Mouse (Mus musculus) WW6 (cell line): ENCODE measurements around the gene Dnajb1.

ENCODE experiments used
- DNase-seq: peaks from one replicate; pipeline ENCODE4 v3.0.0-alpha.2; 2013; ENCODE audit warnings: low read depth, low spot score

The Dnajb1 gene

DNA sequence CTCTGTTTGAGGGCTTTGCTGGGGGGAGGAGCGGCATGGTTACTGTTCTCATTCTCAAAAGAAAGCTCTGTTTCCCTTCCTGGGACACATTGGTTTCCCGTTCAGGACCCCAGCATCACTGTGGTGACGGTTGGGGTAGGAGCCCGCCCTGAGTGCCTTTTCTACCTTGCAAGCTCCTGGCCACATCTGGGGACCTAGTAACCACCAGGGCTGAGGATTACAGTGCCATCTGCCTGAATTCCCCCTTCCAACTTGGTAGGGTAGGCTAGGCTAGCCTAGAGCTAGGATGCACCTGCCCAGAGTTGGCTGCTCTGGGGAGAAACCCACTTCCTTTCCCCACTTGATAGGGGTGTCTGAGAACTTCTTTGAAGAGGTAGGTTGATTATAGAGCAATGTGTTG is 3.9 kb downstream of the Dnajb1 start:
- DNase-seq: no peak

DNA sequence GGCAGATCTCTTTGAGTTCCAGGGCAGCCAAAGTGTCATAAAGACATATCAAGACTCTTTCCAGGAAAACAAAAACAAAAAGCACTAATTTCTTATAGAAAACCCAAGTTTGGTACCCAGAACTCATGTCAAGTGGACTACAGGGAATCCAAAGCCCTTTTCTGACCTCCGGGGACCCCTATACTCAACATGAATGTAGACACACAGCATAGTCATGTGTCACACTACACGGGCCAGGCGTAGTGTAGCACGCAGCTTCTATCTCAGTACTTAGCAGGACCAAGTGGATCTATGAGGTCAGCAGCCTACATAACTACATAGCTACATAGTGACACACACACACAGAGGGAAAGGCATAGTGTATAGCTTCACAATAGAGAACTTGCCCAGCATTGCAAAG is 5.7 kb downstream of the Dnajb1 start:
- no peak for DNase-seq

DNA sequence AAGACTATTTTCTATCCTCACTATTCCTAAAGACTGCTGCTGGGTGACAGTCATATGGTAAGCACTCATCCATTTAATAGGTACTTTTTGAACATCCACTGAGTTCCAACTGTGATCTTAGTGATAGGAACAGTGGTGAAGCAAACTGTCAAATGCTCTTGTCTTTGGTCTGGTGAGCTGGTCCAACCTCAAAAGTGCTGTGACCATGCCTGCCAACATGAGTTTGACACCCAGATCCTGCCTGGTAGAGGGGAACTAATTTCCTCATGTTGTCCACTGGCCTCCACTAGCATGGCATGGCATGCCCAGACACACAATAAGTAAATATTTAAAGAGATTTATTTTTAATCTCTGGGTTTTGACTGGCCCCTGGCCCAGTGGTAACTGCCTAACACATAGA is 8.6 kb downstream of the Dnajb1 start:
- DNase-seq: no peak

DNA sequence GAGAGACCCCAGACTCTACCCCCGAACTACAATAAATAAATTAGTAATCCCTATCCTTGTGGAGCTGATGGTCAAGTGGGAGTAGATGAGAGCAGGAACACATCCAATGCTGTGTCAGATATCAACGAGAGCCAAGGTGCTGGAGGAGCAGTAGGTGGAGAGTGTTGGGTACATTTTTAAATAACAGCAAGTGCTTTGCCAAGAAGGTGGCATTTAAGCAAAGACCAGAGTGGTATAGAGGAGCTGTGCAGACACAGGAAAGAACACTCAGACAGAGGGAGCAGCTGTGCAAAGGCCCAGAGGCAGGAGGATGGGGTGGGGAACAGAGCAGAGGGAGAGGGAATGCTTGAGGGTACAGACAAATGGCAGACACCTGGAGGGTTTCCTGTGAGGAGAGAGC is 9.1 kb downstream of the Dnajb1 start:
- DNase-seq: no peak

DNA sequence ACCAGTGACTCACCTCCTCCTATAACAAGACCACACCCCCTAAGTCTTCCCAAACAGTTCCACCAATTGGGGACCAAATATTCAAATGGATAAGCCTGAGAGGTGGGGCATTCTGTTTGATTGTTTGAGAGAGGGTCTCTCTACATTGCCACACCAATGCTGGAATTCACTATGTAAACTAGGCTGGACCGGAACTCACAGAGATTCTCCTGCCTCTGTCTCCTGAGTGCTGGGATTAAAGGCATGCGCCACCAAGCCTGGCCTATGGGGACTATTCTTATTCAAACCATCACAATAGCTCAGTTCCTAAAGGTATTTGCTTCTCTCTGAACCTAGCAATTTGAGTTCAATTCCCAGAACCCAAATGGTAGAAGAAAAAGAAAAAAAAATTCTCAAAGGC is 10.6 kb downstream of the Dnajb1 start:
- no peak for DNase-seq

DNA sequence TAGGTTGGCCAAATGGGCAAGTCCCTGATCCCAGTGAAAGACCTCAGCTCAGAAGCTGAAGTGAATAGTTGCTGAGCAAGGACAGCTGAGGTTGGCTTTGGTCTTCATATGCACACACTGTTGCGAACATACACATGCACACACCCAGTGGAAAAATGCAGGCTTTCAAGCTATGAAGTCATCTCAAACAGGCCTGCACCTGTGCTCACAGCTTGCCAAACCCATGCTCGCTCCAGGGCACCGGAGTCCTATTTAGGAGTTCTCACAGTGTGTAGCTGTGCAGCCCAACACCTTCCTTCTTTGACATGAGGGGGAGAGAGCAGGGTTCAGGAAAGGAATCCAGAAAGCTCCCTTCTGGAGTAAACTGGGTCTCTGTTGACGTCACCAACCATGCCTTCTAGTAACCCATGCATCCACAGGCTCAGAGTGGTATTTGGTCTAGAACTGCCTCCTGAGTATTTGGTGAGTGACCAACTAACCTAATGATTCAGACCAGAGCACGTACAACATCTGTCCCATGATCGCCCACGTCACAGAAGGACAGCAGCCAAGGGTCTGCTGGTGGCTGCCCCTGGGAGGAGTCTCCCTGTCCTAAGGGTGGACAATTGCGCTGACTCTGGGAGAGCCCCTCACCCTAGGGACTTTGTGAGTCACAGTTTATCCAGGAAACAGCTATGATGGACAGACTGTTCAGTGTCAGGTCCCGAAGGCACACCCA is 11.7 kb downstream of the Dnajb1 start:
- DNase-seq: no peak

DNA sequence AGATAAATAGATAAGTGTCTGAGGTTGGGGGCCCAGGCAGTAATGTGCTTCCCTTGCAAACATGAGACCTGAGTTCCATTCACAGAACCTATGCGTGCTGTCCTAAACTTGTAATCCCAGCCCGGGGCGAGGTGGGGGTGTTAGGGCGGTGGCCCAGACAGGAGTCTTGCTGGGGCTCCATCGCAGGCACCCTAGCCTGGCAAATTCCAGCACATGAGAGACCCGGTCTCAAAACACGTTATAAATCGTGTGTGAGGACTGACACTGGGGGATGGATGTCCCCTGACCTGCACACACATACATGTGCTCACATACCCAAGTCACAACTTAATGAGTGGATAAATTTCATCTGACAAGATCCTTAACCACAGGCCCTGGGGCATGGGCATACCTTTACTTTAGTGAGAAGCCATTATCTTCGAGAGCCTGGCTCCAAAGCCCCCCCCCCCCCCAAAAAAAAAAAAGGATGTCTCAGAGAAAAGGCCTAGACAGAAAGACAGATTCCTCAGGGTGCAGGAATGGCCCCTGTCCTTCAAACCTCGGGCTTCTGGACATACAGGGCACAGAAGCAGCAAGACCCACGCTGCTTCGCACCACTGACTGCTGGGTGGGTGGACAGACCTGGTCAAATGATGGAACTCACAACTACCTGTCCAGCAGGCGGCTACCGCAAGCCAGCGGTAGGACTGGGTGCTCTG is 13.8 kb downstream of the Dnajb1 start:
- DNase-seq: no peak

DNA sequence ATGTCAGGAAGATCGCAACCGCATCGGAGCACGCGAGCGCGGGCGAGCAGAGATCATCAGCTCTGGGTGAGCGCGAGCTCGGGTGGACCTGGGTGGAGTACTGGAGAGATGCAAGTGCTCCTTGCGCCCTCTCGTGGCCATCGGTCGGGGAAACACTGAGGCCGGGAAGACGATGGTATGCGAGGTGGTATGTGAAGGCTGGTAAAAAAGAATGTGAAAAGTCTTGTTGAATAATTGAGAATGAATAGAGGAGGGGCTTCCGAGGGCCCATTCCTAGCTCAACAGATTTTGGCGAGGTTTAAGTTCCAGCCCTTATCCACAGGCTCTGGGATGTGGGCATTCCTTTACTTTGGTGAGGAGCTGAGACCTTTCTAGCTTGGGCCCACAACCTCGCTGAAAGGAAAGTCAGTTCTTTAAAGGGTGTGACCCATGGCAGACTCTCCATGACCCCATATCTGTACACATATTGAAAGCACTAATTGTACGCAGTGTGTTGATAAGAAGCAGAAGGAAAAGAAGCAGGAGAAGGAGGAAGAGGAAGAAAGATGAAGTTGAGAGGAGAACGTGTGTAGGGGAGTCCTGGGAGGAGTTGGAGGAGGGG is 14.5 kb downstream of the Dnajb1 start:
- peak; percentile 71 for DNase-seq

DNA sequence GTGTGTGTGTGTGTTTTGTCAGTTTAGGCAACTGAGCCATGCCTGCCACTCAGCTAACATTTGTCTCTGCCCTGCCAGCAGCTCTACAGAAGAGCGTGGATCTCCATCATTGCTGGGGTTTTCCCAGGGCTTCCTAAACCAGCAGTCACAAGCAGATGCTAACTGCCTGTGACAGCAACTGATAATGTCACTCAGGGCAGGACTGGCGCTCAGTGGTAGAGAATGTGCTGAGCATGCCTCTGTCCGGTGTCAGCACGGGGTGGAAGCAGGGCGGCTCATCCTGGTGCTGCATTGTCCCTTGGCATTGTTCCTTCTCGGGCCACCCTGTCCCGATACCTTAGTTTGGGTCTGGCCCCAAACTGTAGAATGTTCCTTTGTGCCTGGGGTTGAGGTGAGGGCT is 15.6 kb downstream of the Dnajb1 start:
- no peak for DNase-seq

DNA sequence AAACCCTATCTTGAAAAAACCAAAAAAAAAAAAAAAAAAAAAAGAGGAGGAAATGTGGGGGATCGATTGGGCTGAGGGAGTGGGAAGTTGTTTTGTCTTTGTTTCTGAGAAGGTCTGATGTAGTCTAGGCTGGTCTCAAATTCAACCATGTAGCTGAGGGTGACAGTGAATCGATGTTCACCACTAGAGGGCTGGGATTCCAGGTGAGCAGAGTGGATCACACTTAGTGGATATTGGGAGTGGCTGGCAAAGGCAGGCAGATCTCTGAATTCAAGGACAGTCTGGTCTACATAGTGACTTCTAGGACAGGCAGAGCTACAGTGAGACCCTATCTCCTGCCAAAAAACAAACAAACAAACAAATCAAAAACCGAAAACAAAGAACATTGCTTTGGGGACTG is 16.7 kb downstream of the Dnajb1 start:
- DNase-seq: no peak

DNA sequence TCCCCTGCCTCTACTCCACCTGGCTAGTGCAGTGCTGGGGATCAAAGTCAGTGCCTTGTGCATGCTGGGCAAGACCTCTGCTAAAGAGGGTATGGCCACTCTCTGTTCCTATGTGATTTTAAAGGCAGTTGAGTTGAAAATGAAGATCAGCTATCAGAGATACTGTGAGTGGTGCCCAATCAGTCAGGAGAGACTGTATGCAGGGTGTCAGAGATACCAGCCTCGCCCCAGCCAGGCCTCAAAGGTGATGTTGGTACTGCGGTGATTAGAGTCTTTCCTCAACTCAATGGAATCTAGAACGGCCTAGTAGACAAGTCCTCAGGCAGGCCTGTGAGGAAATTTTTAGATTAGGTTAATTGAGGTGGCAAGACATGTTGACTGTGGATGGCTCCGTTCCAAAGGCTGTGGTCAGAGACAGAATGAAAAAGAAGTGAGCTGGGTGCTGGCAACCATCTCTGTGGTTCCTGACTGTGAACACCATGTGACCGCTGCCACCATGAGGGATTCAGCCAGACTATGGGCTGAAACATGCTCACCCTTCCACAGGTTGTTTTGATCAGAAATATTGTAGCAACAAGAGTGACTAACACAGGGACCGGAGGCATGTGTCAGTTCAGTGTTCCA is 17.8 kb downstream of the Dnajb1 start:
- no peak for DNase-seq

DNA sequence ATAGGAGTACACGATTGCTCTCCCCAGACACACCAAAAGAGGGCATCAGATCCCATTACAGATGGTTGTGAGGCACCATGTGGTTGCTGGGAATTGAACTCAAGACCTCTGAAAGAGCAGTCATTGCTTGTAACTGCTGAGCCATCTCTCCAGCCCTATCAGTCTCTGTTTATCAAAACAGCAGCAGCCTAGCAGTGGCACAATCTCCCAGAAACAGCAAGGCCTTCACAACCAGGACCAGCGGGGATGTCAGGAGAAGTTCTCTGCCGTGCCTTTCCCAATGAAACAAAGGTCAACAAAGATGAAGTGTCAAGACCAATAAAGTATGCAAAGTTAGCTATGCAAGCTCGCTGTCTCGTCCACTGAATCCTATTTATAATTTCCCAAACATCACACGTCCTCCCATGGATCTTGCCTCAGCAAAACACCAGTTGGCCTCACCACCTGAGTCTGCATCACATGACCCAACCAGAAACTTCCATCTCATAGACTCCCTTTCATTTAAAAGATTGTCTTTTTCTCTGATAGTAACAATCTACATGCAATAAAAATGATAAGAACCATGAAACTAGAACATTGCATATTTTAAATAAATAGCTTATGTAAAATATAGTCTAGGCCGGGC is 24.2 kb downstream of the Dnajb1 start:
- no peak for DNase-seq

DNA sequence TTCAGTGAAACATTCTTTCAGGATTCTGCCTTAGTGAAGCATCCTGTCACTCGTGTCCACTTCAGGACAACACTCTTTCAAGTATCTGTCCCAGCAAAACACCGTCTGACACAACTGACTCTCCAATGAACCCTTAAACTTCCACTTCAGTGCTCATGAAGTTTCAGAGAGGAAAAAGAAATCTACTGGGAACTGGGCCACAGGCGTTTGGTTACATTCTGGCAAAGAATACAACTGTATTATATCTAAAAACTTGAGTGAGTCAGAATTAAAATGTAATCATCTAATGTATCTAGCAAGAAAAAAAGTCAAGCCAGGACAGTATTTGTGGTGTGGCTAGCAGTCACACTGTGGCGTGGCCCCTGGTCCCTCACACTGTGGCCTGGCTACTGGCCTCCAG is 30.9 kb downstream of the Dnajb1 start:
- DNase-seq: no peak

DNA sequence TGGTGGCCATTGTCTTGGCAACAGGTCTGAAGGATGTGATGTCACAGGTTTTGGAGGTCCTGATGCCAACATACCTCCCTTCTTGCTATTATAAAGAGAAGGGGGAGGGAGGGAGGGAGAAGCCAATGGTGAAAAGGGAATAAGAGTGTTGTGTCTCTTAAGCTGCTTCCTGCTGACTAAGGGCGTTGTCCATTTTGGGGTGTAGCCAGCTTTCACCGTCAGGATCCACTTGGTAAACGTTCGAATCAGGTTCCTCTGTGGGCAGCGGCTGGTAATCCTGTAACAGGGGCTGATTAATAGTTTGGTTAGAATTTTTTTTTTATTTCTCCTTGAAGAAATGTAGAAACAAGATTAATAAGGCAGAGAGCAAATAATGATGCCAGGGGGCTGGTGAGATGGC is 31.7 kb downstream of the Dnajb1 start:
- DNase-seq: no peak

DNA sequence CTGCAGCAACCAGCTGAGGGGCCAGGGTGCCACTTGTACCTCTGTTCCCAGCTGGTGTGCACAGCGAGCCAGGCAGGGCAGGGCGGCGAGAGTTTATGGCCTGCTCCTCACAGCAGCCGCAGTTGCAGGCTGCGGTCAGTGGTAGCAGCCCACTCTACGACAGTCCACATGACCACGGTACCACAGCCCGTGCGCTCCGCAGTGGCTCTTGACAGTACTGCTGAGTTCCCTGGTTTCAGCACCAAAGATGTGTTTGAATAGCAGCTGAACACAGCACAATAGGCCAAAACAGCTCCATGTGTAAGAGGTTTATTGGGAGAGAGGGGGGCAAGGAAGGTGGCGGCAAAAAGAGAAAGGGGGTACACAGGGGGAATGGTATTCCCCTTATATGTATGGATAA is 39.5 kb downstream of the Dnajb1 start:
- no peak for DNase-seq

DNA sequence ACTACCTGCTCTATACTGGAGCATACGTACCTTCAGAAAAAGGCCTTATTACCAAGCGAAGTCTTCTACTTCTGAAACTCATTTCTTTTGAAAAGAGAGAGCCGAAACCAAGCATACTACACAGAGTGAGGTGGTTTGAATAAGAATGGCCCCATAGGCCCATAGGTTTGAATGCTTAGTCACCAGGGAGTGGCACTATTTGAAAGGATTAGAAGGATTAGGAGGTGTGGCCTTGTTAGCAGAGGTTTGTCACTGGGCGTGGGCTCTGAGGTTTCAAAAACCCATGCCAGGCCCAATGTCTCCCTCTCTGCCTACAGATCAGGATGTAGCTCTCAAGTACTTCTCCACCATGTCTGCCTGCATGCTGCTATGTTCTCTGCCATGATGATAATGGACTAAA is 40.0 kb downstream of the Dnajb1 start:
- DNase-seq: no peak

DNA sequence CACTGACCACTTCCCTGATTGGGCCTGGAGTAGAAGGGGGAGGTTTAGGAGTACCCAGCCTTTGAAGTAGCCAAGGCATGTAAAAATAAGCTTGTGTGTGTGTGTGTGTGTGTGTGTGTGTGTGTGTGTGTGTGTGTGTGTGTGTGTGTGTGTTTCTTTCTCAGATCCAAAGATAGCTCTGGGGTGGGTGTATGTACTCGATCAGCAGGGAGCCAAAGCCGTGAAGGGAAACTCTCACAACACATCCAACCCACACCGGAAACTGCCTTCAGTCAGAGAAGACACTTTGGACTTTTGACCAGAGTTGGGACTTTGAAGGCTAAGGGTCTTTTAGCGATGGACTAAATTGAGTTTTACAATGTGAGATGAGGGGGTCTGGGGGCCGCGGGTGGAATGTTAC is 41.7 kb downstream of the Dnajb1 start:
- DNase-seq: no peak

DNA sequence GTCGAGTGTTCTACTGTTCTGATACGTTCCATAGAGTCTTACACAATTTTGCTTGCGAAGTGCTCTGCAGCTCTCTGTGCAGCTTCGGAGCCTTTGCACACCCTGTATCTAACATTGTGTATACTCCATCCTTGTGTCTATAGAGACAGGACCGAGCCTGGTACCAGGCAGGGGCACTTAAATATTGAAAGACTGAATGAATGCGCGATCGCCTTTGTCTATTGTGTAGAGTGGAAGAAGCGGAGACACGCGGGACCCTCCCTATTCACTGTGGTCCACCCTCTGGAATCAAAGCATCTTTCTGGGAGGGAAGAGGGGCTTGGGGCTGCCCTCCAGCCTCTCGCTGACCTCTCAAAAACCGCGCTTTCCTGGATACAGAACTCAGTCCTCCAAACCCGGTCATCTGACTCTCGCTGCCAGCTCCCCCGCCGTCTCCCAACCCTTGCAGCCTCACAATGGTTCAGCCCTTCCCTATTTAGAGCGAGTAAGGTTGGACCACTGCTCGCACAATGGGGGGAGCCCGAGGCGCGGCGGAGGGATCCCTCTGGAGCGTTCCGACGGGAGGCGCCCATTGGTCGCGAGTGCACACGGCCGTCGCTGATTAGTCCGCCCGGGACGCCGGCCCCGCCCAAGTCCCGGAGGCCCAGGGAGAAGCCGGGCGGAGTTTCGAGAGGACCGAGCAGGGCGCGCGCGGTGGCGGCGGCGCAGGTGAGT is 44.2 kb downstream of the Dnajb1 start, which contains the start of gene Gipc1:
Gene Gipc1 (plus strand): TSS at position 648 of the 714 bp plus-strand sequence.
- peak; percentile 99 for DNase-seq

DNA sequence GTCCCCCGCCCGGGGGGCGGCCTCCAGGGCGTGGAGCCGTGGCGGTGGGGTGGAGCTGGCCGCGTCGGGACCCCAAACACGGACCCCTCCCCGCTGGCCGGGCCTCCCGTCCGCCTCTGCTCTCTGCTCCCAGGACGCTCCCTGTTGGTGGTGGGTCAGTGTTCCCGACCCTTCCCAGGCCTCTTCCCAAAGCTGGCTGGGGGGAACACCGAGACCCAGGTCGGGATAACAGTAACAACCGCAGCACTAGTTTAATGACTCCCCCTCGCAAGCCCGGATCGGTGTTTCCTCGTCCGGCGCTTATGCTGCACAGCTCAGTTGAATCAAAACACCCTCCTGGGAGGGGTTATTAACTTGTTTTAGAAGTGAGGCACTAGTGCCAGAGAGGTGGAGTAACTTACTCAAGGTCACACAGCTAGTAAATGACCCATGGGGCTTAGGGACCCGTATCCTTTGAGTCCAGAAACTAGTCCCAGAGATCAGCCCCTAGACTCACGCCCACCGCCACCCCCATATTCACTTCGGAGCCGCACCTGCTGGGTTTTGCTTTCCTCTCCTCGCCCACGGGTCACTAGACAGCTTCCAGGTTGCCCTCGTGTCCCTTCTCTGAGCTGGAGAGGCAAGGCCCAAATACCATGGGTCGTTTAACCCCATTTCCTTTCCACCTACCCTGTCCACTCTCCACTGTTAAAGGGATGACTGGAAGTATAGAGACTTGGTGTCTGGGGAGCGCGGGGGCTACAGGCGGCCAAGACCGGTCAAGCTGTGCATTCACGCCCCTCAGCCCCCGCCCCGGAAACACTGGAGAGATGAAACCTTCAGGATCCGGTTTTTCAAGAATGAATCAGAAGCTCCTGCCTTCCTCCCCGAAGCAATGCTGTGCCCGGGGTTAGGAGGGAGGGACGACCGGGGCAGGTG is 45.0 kb downstream of the Dnajb1 start:
- DNase-seq: no peak

DNA sequence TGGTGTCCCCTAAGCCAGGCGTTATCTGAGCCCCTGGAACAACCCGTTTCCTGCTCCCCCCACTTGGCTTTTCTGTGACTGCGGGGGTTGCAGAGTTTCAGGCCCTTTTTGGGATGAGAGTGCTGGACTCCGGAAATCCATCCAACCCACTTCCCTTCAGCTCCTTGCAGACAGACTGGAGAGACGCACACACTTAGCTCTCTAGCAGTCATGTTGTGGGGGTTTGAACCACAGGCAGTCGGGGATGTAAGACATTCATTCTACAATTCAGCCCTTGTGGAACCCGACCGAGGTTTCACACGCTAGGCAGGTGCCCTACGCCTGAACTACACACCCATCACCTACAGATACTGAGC is 45.6 kb downstream of the Dnajb1 start:
- DNase-seq: no peak

DNA sequence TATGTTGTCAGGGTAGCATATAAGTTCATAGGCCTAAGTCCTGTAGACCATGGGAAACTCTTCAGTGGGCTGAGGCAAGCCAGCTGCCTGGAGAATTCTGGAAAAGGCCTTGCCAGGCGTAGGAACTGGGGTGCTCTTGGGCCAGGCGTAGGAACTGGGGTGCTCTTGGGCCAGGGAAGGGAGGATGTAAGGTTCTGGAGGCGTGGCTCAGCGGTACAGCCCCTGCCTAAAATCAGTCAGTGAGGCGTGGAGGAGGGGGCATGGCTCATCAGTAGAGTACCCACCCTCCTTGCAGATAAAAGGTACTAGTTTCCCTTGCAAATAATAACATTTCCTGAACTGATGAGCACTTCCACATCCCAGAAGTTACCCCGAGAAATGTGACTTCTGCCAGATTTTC is 46.7 kb downstream of the Dnajb1 start:
- DNase-seq: no peak
